Mouse (Mus musculus) heart, embryonic 14.5 days (tissue): Measurements from ENCODE around the gene Akap13. TPM values are rescaled to one million over a fixed set of nuclear protein-coding genes. Genes with fewer than 3 reads are reported as not detected.
A peak's percentile ranks its signal among the peaks of the same experiment; 100 is the strongest.

Experiments used
- ATAC-seq: fragments of 200-750 bp; cut with Nextera tagmentation; 2 replicates; pipeline ENCODE4 v1.8.0; 2017; ENCODE audit warnings: low read depth, moderate TSS enrichment; ENCODE audit not compliant: insufficient number of reproducible peaks, insufficient read depth, low FRiP score
- H3K27ac ChIP-seq, 2 experiments: fragments of 200-500 bp in 1 of 2; fragments of 300-500 bp in 1 of 2; sonication (generic) in 1 of 2; replicated peaks in 1 of 2; 2 replicates each; pipeline ENCODE4 v1.5.1; 2012 to 2014; ENCODE audit warnings: low read depth in 2 of 2, low read length in 2 of 2, control low read depth in 1 of 2, mild to moderate bottlenecking in 1 of 2, mixed read lengths in 1 of 2; ENCODE audit not compliant: control insufficient read depth in 1 of 2, insufficient read depth in 1 of 2
- H3K27me3 ChIP-seq: fragments of 300-500 bp; sonication (generic); 2 replicates; pipeline ENCODE4 v1.6.1; 2014; ENCODE audit warnings: mild to moderate bottlenecking, low read length, control low read depth; ENCODE audit not compliant: control insufficient read depth, insufficient read depth
- H3K36me3 ChIP-seq: fragments of 300-500 bp; sonication (generic); 2 replicates; pipeline ENCODE4 v1.6.1; 2014; ENCODE audit warnings: mild to moderate bottlenecking, control low read depth, low read length, mixed read lengths; ENCODE audit not compliant: control insufficient read depth, insufficient read depth
- H3K4me1 ChIP-seq, 2 experiments: fragments of 200-500 bp in 1 of 2; fragments of 300-500 bp in 1 of 2; sonication (generic) in 1 of 2; 2 replicates each; pipeline ENCODE4 v1.6.1; 2012 to 2014; ENCODE audit warnings: low read length in 2 of 2, control low read depth in 1 of 2, mixed read lengths in 1 of 2; ENCODE audit not compliant: control insufficient read depth in 2 of 2, insufficient read depth in 2 of 2
- H3K4me2 ChIP-seq: fragments of 300-500 bp; sonication (generic); 2 replicates; pipeline ENCODE4 v1.6.1; 2014; ENCODE audit warnings: mild to moderate bottlenecking, low read length
- H3K4me3 ChIP-seq, 2 experiments: fragments of 200-500 bp in 1 of 2; fragments of 300-500 bp in 1 of 2; sonication (generic) in 1 of 2; 2 replicates each; pipeline ENCODE4 v1.5.1; 2012 to 2014; ENCODE audit warnings: low read length in 2 of 2, mild to moderate bottlenecking in 2 of 2, control low read depth in 1 of 2, low read depth in 1 of 2, moderate library complexity in 1 of 2; ENCODE audit not compliant: control insufficient read depth in 1 of 2, insufficient read depth in 1 of 2
- H3K9ac ChIP-seq: fragments of 300-500 bp; sonication (generic); 2 replicates; pipeline ENCODE4 v1.6.1; 2014; ENCODE audit warnings: mild to moderate bottlenecking, low read length
- H3K9me3 ChIP-seq: fragments of 300-500 bp; sonication (generic); 2 replicates; pipeline ENCODE4 v1.6.1; 2016; ENCODE audit warnings: low read length, control low read depth; ENCODE audit not compliant: control insufficient read depth
- WGBS: fragments of 180-500 bp; shearing (Covaris S2); extraction: QIAGEN DNeasy Blood & Tissue Kit; methylation state at CpG from one replicate; pipeline ENCODE4 v1.1.7; 2014; 5-methylcytosine and 5-hydroxymethylcytosine counted together
- polyA plus RNA-seq: library from polyadenylated mRNA; unstranded; fragments of >200 nt; fragmentation: Nextera tagmentation; extraction: Ambion mirVana; gene quantifications from 2 replicates; pipeline ENCODE4 v1.2.1, GENCODE M21; 2014

The Akap13 gene
- polyA plus RNA-seq, 1 experiment from 2014 or later = 54.9 TPM

DNA sequence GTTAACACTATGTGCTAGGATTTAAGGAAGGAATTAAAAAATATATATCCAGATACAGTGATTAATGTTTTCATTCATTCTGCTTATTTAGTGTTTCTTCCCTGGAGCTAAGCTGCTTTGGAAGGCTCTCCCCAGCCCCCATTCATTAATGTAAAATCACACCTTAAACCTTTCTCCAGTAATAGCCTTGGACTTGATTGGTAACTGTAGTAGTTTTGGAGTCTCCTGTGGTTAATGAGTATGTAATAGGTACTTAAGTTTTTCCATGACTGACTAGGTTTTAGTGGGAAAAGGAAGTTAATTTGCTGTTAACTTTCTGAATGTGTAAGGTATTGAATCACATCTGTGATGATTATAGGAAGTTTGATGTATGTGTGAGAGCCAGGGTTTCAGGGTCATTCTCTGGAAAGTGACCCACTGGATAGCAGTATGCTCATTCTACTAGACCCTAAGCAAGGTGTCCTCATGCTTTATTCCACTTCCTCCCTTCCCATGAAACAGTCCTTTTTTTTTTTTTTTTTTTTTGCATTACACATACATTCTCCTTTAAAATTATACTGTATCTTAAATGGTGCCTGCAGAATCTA lies 19.3 kb downstream of the Akap13 start:
- no peak overlapping the region for H3K27ac ChIP-seq
- H3K4me1 ChIP-seq = peaks cover 2 to 29% of the 10 kb centered on the region in 2 experiments
- no peak overlapping the region for H3K4me3 ChIP-seq
- H3K4me2 ChIP-seq = no peak overlapping the region
- H3K27me3 ChIP-seq = no peaks in the 10 kb centered on the region
- peaks cover 1% of the 10 kb centered on the region; the same call in 1 of the 2 replicates for H3K36me3 ChIP-seq
- no peak for ATAC-seq
- H3K9me3 ChIP-seq = no peaks in the 10 kb centered on the region
- no peak overlapping the region for H3K9ac ChIP-seq

DNA sequence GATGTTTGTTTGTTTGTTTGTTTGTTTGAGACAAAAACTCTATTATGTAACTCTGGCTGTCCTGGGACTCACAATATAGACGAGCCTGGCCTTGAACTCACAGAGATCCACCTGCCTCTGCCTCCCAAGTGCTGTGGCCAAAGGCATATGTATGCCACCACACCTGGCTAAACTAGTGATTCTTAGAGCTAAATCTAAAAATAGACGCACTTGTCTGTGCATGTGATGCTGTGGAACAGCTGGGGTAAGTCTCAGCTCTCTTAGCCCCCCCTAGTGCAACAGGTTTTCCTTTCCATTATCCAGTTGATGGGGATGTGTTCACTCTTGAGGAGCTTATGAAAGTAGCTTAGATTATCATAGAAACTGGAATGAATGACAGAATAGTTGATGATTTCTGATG lies 22.7 kb downstream of the Akap13 start:
- H3K4me1 ChIP-seq = peaks cover 0 to 23% of the 10 kb centered on the region in 2 experiments; a peak in 2 of 4 replicates
- no peak overlapping the region for H3K27ac ChIP-seq
- no peak for ATAC-seq
- no peaks in the 10 kb centered on the region for H3K27me3 ChIP-seq
- H3K9ac ChIP-seq = no peak overlapping the region
- H3K36me3 ChIP-seq = peaks cover 10% of the 10 kb centered on the region
- no peaks in the 10 kb centered on the region for H3K9me3 ChIP-seq
- H3K4me2 ChIP-seq = no peak overlapping the region
- no peak overlapping the region for H3K4me3 ChIP-seq
- 77% methylated on average over 2 of the region's 2 CpGs for WGBS

DNA sequence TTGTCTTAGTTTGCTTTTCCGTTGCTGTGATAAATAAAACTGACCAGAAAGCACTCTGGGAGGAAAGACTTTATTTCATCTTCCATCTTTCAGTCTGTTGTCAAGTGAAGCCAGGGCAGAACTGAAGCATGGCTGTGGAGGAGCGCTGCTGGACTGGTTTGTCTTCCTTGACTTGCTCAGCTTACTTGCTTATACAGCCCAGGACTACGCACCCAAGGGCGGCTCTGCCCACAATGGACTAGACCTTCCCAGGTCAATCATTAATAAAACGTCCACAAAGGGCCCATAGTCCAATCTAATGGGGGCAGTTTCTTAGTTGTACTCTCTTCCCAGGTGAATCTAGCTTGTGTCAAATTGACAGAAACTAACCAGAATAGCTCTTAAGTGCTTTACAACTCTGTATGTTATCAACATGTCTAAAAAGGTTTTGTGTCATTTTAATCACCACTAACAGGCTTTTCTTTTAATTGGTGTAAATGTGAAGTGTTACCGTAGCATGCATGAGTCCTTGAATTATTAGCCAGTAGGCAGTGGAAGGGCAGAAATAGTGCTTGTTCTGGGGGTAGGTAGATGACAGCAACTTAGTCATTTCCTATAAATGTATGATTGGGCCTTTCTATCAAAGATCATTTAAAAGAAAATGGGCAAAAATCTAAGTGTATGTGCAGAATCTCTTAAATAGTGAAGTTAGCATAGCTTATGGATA lies 25.5 kb downstream of the Akap13 start:
- H3K36me3 ChIP-seq = peaks cover 10% of the 10 kb centered on the region
- H3K4me1 ChIP-seq = peaks cover 4 to 31% of the 10 kb centered on the region in 2 experiments
- H3K9me3 ChIP-seq = no peaks in the 10 kb centered on the region
- 80% methylated on average over 6 of the region's 6 CpGs for WGBS
- ATAC-seq = no peak
- H3K4me3 ChIP-seq = no peak overlapping the region
- H3K4me2 ChIP-seq = no peak overlapping the region
- no peaks in the 10 kb centered on the region for H3K27me3 ChIP-seq
- H3K27ac ChIP-seq = no peak overlapping the region
- no peak overlapping the region for H3K9ac ChIP-seq

DNA sequence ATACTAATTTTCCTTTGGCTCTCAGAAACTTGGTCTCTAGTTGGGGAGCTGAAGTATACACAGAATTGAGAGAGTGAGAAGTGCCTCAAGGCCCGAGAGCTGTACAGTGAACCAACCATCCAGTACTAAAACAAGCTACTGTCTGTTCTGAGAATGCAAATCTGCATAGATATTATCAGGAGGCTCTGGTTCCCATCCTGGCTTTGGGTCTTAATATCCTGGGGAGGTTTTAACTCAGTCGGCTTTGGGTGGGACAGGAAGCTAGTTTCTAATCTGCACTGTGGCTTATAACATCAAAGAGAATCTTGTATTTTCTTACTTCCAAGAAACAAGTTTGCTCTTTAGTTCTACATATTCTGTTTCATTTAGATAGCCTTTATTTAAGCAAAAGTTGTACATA lies 30.7 kb downstream of the Akap13 start:
- H3K27ac ChIP-seq = no peak overlapping the region
- H3K9me3 ChIP-seq = no peaks in the 10 kb centered on the region
- no peak overlapping the region for H3K9ac ChIP-seq
- H3K4me2 ChIP-seq = no peak overlapping the region
- peaks cover 2% of the 10 kb centered on the region; the same call in 1 of the 2 replicates for H3K36me3 ChIP-seq
- 65% methylated on average over 2 of the region's 2 CpGs for WGBS
- no peak for ATAC-seq
- no peak overlapping the region for H3K4me3 ChIP-seq
- H3K4me1 ChIP-seq = peaks cover 4 to 23% of the 10 kb centered on the region in 2 experiments
- H3K27me3 ChIP-seq = no peaks in the 10 kb centered on the region

DNA sequence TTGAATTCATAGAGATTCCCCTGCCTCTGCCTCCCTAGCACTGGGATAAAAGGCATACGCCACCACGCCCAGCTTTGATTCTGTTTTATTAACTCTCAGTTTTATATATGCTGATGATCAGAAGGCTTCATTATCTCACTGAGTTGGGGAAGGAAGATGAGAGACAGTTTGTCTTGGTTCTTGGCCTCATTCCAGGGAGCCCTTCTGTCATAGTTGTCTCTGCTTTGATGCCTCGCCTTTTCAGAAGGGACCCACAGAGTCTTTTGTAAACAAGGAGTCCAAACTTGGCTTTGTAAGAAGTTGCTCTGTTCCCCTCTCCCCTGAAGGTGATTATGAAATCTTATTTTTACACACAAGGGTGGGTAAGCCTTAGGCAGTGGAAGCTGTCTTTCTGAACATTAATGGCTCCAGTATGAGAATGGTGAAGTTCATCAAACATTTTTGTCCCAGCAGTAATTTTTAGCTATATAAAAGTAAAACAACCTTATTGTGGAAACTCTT lies 40.7 kb downstream of the Akap13 start:
- ATAC-seq = no peak
- H3K27ac ChIP-seq = 0 out of 4 replicates have a peak overlapping the region, but pooled peaks of 1 of the 2 experiments have one; percentile 7
- no peak overlapping the region for H3K9ac ChIP-seq
- H3K4me1 ChIP-seq = peaks cover 9 to 55% of the 10 kb centered on the region in 2 experiments
- H3K27me3 ChIP-seq = no peaks in the 10 kb centered on the region
- no peak overlapping the region for H3K4me3 ChIP-seq
- H3K36me3 ChIP-seq = no peaks in the 10 kb centered on the region
- no peak overlapping the region for H3K4me2 ChIP-seq
- WGBS = 76% methylated on average over 3 of the region's 3 CpGs
- H3K9me3 ChIP-seq = no peaks in the 10 kb centered on the region

DNA sequence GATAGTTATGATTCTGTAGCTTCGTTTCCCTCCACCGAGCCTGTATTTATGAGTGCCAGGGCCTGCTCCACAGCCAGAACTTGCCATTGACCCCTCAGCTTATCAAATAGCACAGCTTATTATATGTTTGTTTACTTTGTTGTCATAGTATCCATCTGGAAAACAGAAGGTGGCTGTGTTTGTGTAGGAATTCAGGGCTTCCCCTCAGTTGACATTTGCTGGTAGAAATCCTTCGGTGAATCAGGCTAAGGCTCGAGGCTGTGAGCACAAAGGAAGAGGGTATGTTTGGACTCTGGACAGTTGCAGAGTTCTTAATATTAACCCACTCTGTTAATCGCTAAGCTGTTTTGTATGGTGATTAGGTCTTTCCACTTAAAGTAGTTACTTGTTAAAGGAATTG lies 43.3 kb downstream of the Akap13 start:
- Histone ChIP-seq H3K4me3 (no peak overlapping the region), H3K27ac (peak overlapping the region; percentile 33 to 49; a peak in 2 of 4 replicates), H3K9me3 (no peaks in the 10 kb centered on the region), H3K4me1 (peaks cover 9 to 43% of the 10 kb centered on the region in 2 experiments), H3K9ac (no peak overlapping the region), H3K4me2 (no peak overlapping the region), H3K36me3 (no peaks in the 10 kb centered on the region), H3K27me3 (no peaks in the 10 kb centered on the region)
- ATAC-seq = no peak
- WGBS = 25% methylated on average over 5 of the region's 5 CpGs

DNA sequence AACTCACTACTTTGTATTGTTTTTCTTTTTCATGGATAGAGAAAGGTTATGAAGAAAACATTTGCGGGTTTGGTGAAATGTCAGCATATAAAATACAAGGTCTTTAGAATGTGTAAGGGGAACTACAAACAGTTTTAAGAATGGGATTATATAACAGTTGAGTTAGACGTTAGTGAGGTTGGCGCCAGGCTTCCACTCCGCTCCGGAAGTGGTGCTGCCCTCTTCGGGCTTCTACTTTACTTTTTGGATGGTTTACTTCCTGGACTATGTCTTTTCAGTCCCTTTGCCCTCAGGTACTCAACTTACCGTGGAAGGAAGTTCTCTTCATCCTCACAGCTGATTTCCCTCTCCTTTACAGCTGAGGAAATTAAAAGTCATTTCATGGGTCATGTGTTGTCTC lies 43.9 kb downstream of the Akap13 start:
- H3K27me3 ChIP-seq = no peaks in the 10 kb centered on the region
- H3K27ac ChIP-seq = peak overlapping the region in 1 of 2 experiments; percentile 51; a peak in 1 of 4 replicates
- no peak overlapping the region for H3K4me2 ChIP-seq
- no peak overlapping the region for H3K9ac ChIP-seq
- H3K4me3 ChIP-seq = no peak overlapping the region
- H3K9me3 ChIP-seq = no peaks in the 10 kb centered on the region
- no peak for ATAC-seq
- 78% methylated on average over 7 of the region's 7 CpGs for WGBS
- H3K4me1 ChIP-seq = peaks cover 8 to 36% of the 10 kb centered on the region in 2 experiments
- H3K36me3 ChIP-seq = no peaks in the 10 kb centered on the region
